Mouse (Mus musculus): ENCODE data around the gene Apopt1. TPM values are rescaled to one million over a fixed set of nuclear protein-coding genes. Genes with fewer than 3 reads are reported as not detected.
A peak's percentile ranks its signal among the peaks of the same experiment; 100 is the strongest.

Gene Apopt1
- 52.3 and 57.8 TPM in 2 replicates for polyA plus RNA-seq (2016; fragmentation: Nextera tagmentation; extraction: Ambion mirVana)

- ATAC-seq (ENCODE audit: low FRiP score, low read depth), result peak; percentile 95
- H3K36me3 ChIP-seq, result peaks cover 45% of the 10 kb centered on the region
- WGBS, result under 1% methylated on average over 65 of the region's 86 CpGs
- H3K4me2 ChIP-seq (replicated peaks), result peak within 1 kb of the TSS; percentile 88
- H3K27ac ChIP-seq (replicated peaks), result peak within 1 kb of the TSS; percentile 85
- H3K4me1 ChIP-seq, result peaks cover 24% of the 10 kb centered on the region
- peaks cover 4% of the 10 kb centered on the region; the same call in 1 of the 2 replicates for H3K9me3 ChIP-seq
- peak within 1 kb of the TSS; percentile 97 for H3K9ac ChIP-seq (replicated peaks)
- peak within 1 kb of the TSS; percentile 100 for H3K4me3 ChIP-seq
- H3K27me3 ChIP-seq, result no peaks in the 10 kb centered on the region
These were observed at the start of gene Apopt1, which contains the start of gene Bag5 for GRCm38 (mm10) chr12:111713004-111713651. Gene Apopt1 (plus strand): TSS chr12:111713261. Gene Bag5 (minus strand): TSS chr12:111713257.

- no peak for ATAC-seq (ENCODE audit: low FRiP score, low read depth)
- Histone ChIP-seq H3K9ac (replicated peaks) (no peak overlapping the region), H3K4me1 (peaks cover 24% of the 10 kb centered on the region), H3K4me3 (no peak overlapping the region), H3K4me2 (replicated peaks) (no peak overlapping the region), H3K27ac (replicated peaks) (peak overlapping the region; percentile 31; the same call in 1 of the 2 replicates), H3K27me3 (no peaks in the 10 kb centered on the region), H3K36me3 (peaks cover 34% of the 10 kb centered on the region), H3K9me3 (no peaks in the 10 kb centered on the region)
- WGBS, result 33% methylated on average over 6 of the region's 6 CpGs
These were observed 48.9 kb upstream of the Apopt1 start for GRCm38 (mm10) chr12:111664144-111664634.

- Histone ChIP-seq H3K27ac (replicated peaks) (peak overlapping the region; percentile 21), H3K9me3 (no peaks in the 10 kb centered on the region), H3K36me3 (peaks cover 42% of the 10 kb centered on the region), H3K27me3 (no peaks in the 10 kb centered on the region), H3K4me3 (no peak overlapping the region), H3K4me2 (replicated peaks) (no peak overlapping the region), H3K4me1 (peaks cover 35% of the 10 kb centered on the region), H3K9ac (replicated peaks) (no peak overlapping the region)
- ATAC-seq (ENCODE audit: low FRiP score, low read depth), result no peak
- 86% methylated on average over 13 of the region's 13 CpGs for WGBS
These were observed 47.8 kb upstream of the Apopt1 start for GRCm38 (mm10) chr12:111665041-111665880.

- no peaks in the 10 kb centered on the region for H3K9me3 ChIP-seq
- no peak for ATAC-seq (ENCODE audit: low FRiP score, low read depth)
- 0 out of 2 replicates have a peak overlapping the region, but pooled peaks have one; percentile 25 for H3K27ac ChIP-seq (replicated peaks)
- peaks cover 40% of the 10 kb centered on the region for H3K4me1 ChIP-seq
- no peak overlapping the region for H3K4me2 ChIP-seq (replicated peaks)
- peaks cover 43% of the 10 kb centered on the region for H3K36me3 ChIP-seq
- no peaks in the 10 kb centered on the region for H3K27me3 ChIP-seq
- H3K4me3 ChIP-seq, result no peak overlapping the region
- H3K9ac ChIP-seq (replicated peaks), result no peak overlapping the region
- WGBS, result 80% methylated on average over 13 of the region's 13 CpGs
These were observed 46.7 kb upstream of the Apopt1 start for GRCm38 (mm10) chr12:111666380-111666779.

GRCm38 (mm10) chr12:111667421-111667820 is 45.6 kb upstream of the Apopt1 start:
- Histone ChIP-seq H3K4me3 (no peak overlapping the region), H3K4me1 (peaks cover 41% of the 10 kb centered on the region), H3K36me3 (peaks cover 33% of the 10 kb centered on the region), H3K4me2 (replicated peaks) (no peak overlapping the region), H3K9ac (replicated peaks) (0 out of 2 replicates have a peak overlapping the region, but pooled peaks have one; percentile 24), H3K9me3 (no peaks in the 10 kb centered on the region), H3K27me3 (no peaks in the 10 kb centered on the region), H3K27ac (replicated peaks) (peak overlapping the region; percentile 92)
- no peak for ATAC-seq (ENCODE audit: low FRiP score, low read depth)
- WGBS, result 93% methylated on average over 5 of the region's 5 CpGs

- peak overlapping the region; percentile 93 for H3K4me3 ChIP-seq
- peak; percentile 32 for ATAC-seq (ENCODE audit: low FRiP score, low read depth)
- H3K4me1 ChIP-seq, result peaks cover 48% of the 10 kb centered on the region
- peaks cover 31% of the 10 kb centered on the region for H3K36me3 ChIP-seq
- WGBS, result 0% methylated on average over 8 of the region's 8 CpGs
- peak overlapping the region; percentile 96 for H3K4me2 ChIP-seq (replicated peaks)
- H3K9me3 ChIP-seq, result no peaks in the 10 kb centered on the region
- peak overlapping the region; percentile 92 for H3K27ac ChIP-seq (replicated peaks)
- peaks cover 6% of the 10 kb centered on the region for H3K27me3 ChIP-seq
- peak overlapping the region; percentile 94 for H3K9ac ChIP-seq (replicated peaks)
These were observed 44.6 kb upstream of the Apopt1 start for GRCm38 (mm10) chr12:111668457-111668912.

- H3K4me2 ChIP-seq (replicated peaks), result peak overlapping the region; percentile 96
- ATAC-seq (ENCODE audit: low FRiP score, low read depth), result no peak
- peaks cover 31% of the 10 kb centered on the region for H3K36me3 ChIP-seq
- no peaks in the 10 kb centered on the region for H3K9me3 ChIP-seq
- H3K27ac ChIP-seq (replicated peaks), result peak overlapping the region; percentile 92
- H3K9ac ChIP-seq (replicated peaks), result peak overlapping the region; percentile 94
- peaks cover 13% of the 10 kb centered on the region for H3K27me3 ChIP-seq
- 53% methylated on average over 23 of the region's 23 CpGs for WGBS
- H3K4me1 ChIP-seq, result peaks cover 41% of the 10 kb centered on the region
- H3K4me3 ChIP-seq, result peak overlapping the region; percentile 93
These were observed 43.9 kb upstream of the Apopt1 start for GRCm38 (mm10) chr12:111669000-111669788.

- Histone ChIP-seq H3K27ac (replicated peaks) (peak overlapping the region; percentile 92), H3K4me3 (peak overlapping the region; percentile 93), H3K9me3 (no peaks in the 10 kb centered on the region), H3K4me2 (replicated peaks) (peak overlapping the region; percentile 96), H3K36me3 (peaks cover 31% of the 10 kb centered on the region), H3K27me3 (peaks cover 17% of the 10 kb centered on the region), H3K9ac (replicated peaks) (peak overlapping the region; percentile 94), H3K4me1 (peaks cover 38% of the 10 kb centered on the region)
- WGBS, result 33% methylated on average over 8 of the region's 8 CpGs
- ATAC-seq (ENCODE audit: low FRiP score, low read depth), result no peak
These were observed 43.1 kb upstream of the Apopt1 start for GRCm38 (mm10) chr12:111669961-111670360.

- Histone ChIP-seq H3K9me3 (no peaks in the 10 kb centered on the region), H3K4me1 (peaks cover 38% of the 10 kb centered on the region), H3K9ac (replicated peaks) (peak overlapping the region; percentile 94), H3K27ac (replicated peaks) (peak overlapping the region; percentile 92), H3K4me3 (peak overlapping the region; percentile 93), H3K4me2 (replicated peaks) (peak overlapping the region; percentile 96), H3K27me3 (peaks cover 17% of the 10 kb centered on the region), H3K36me3 (peaks cover 31% of the 10 kb centered on the region)
- 1% methylated on average over 29 of the region's 29 CpGs for WGBS
- ATAC-seq (ENCODE audit: low FRiP score, low read depth), result no peak
These were observed 42.6 kb upstream of the Apopt1 start for GRCm38 (mm10) chr12:111670371-111670971.

GRCm38 (mm10) chr12:111670976-111671375 is 42.1 kb upstream of the Apopt1 start:
- under 1% methylated on average over 34 of the region's 35 CpGs for WGBS
- H3K9me3 ChIP-seq, result no peaks in the 10 kb centered on the region
- peak overlapping the region; percentile 94 for H3K9ac ChIP-seq (replicated peaks)
- H3K27me3 ChIP-seq, result peaks cover 17% of the 10 kb centered on the region
- peak overlapping the region; percentile 93 for H3K4me3 ChIP-seq
- peak overlapping the region; percentile 96 for H3K4me2 ChIP-seq (replicated peaks)
- ATAC-seq (ENCODE audit: low FRiP score, low read depth), result peak; percentile 1; the same call in 1 of the 2 replicates
- H3K27ac ChIP-seq (replicated peaks), result peak overlapping the region; percentile 92
- peaks cover 31% of the 10 kb centered on the region for H3K36me3 ChIP-seq
- H3K4me1 ChIP-seq, result peaks cover 38% of the 10 kb centered on the region

GRCm38 (mm10) chr12:111671431-111671902 is 41.6 kb upstream of the Apopt1 start:
- peaks cover 38% of the 10 kb centered on the region for H3K4me1 ChIP-seq
- ATAC-seq (ENCODE audit: low FRiP score, low read depth), result peak; percentile 36
- under 1% methylated on average over 34 of the region's 34 CpGs for WGBS

More at GRCm38 (mm10) chr12:111671431-111671902, 41.6 kb upstream of the Apopt1 start:
- H3K4me2 ChIP-seq (replicated peaks), result peak overlapping the region; percentile 96
- H3K36me3 ChIP-seq, result peaks cover 31% of the 10 kb centered on the region
- peak overlapping the region; percentile 92 for H3K27ac ChIP-seq (replicated peaks)
- no peaks in the 10 kb centered on the region for H3K9me3 ChIP-seq
- peak overlapping the region; percentile 94 for H3K9ac ChIP-seq (replicated peaks)
- peaks cover 17% of the 10 kb centered on the region for H3K27me3 ChIP-seq
- H3K4me3 ChIP-seq, result peak overlapping the region; percentile 93

All from midbrain, embryonic 12.5 days (tissue).